Mouse (Mus musculus) MEL (cell line): Measurements from ENCODE around the gene Gpsm3.

Experiments used
- CTCF ChIP-seq, 3 experiments: IDR thresholded peaks in 2 of 3; conservative IDR thresholded peaks in 1 of 3; 2 replicates each; pipeline ENCODE4 v1.5.1; 2011 to 2012; ENCODE audit warnings: low read length in 3 of 3, low read depth in 2 of 3, mild to moderate bottlenecking in 2 of 3, improper control_type of control experiment in 1 of 3, inconsistent platforms in 1 of 3, mixed read lengths in 1 of 3, moderate library complexity in 1 of 3; ENCODE audit not compliant: control insufficient read depth in 1 of 3, insufficient read depth in 1 of 3, poor library complexity in 1 of 3, severe bottlenecking in 1 of 3
- POLR2A ChIP-seq, 2 experiments: IDR thresholded peaks; 2 replicates each; pipeline ENCODE4 v1.6.1; 2011 to 2012; ENCODE audit warnings: low read length in 2 of 2, mild to moderate bottlenecking in 2 of 2, control low read depth in 1 of 2, improper control_type of control experiment in 1 of 2, low read depth in 1 of 2, moderate library complexity in 1 of 2; ENCODE audit not compliant: control insufficient read depth in 1 of 2, insufficient read depth in 1 of 2, poor library complexity in 1 of 2

GRCm38 (mm10) chr17:34615871-34616270 is 26.3 kb downstream of the Gpsm3 start, which contains the start of gene Egfl8:
- TF ChIP-seq POLR2A (IDR thresholded peaks at IDR 0.05; ENCODE audit: control insufficient read depth in 1 of 2, insufficient read depth in 1 of 2, low read depth in 1 of 2, low read length in 2 of 2, poor library complexity in 1 of 2) (no peak; a peak in 1 of 4 replicates), CTCF (IDR thresholded peaks at IDR 0.05 in 2 of 3, conservative IDR thresholded peaks at IDR 0.05 in 1 of 3; ENCODE audit: control insufficient read depth in 1 of 3, insufficient read depth in 1 of 3, low read depth in 2 of 3, low read length in 3 of 3, poor library complexity in 1 of 3, severe bottlenecking in 1 of 3) (no peak)
